Mouse (Mus musculus): ENCODE results near the gene Cyp2d26. TPM values are rescaled to one million over a fixed set of nuclear protein-coding genes. Genes with fewer than 3 reads are reported as not detected.
A peak's percentile ranks its signal among the peaks of the same experiment; 100 is the strongest.
"Not testable (repeated sequence)": the region's sequence is repeated elsewhere in the genome, so short reads cannot be mapped to it uniquely, and the experiment has no call there.

Gene Cyp2d26
- polyA plus RNA-seq, 1 experiment from 2014 or later = 169 TPM

- Histone ChIP-seq H3K9ac (ENCODE audit: low read depth, low read length) (no peak overlapping the region), H3K27ac (ENCODE audit: low read length) (no peak overlapping the region), H3K27me3 (ENCODE audit: control insufficient read depth, insufficient read depth, low read depth, low read length) (no peaks in the 10 kb centered on the region), H3K36me3 (ENCODE audit: control insufficient read depth, insufficient read depth) (no peaks in the 10 kb centered on the region), H3K4me1 (ENCODE audit: control insufficient read depth, low read depth, low read length) (no peaks in the 10 kb centered on the region), H3K9me3 (replicated peaks; ENCODE audit: control insufficient read depth, low read length) (no peaks in the 10 kb centered on the region), H3K4me2 (ENCODE audit: low read depth, low read length) (no peak overlapping the region), H3K4me3 (ENCODE audit: low read depth, low read length) (no peak overlapping the region)
- WGBS (ENCODE audit: insufficient replicate concordance) = 40% methylated on average over 1 of the region's 1 CpGs
- ATAC-seq (ENCODE audit: low read depth) = no peak
Measured at GRCm38 (mm10) chr15:82784581-82784980, 9.5 kb downstream of the Cyp2d26 start.

DNA sequence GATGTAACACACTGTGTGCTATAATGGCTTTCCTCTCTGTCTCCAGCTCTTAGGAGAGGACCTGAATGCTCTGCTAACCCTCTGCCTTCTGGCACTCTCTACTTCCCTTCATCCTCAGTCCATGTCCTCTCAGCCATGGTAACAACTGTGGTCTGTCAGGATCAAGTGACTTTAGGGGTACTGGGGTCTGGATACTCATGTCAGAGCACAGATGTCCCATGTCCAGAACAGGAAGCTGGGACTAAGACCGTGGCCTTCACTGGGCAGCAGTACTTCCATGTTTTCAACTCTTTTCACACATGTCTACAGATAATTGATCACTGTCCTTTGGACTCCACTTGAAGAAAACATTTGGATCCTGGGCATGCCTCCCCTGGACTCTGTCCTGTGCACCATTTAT lies 10.3 kb downstream of the Cyp2d26 start:
- Histone ChIP-seq H3K27me3 (ENCODE audit: control insufficient read depth, insufficient read depth, low read depth, low read length) (no peaks in the 10 kb centered on the region), H3K9me3 (replicated peaks; ENCODE audit: control insufficient read depth, low read length) (no peaks in the 10 kb centered on the region), H3K4me2 (ENCODE audit: low read depth, low read length) (no peak overlapping the region), H3K4me1 (ENCODE audit: control insufficient read depth, low read depth, low read length) (no peaks in the 10 kb centered on the region), H3K4me3 (ENCODE audit: low read depth, low read length) (no peak overlapping the region), H3K9ac (ENCODE audit: low read depth, low read length) (no peak overlapping the region), H3K27ac (ENCODE audit: low read length) (no peak overlapping the region), H3K36me3 (ENCODE audit: control insufficient read depth, insufficient read depth) (no peaks in the 10 kb centered on the region)
- WGBS (ENCODE audit: insufficient replicate concordance) = 46% methylated on average over 1 of the region's 1 CpGs
- no peak for ATAC-seq (ENCODE audit: low read depth)

GRCm38 (mm10) chr15:82777856-82778255 lies 16.2 kb downstream of the Cyp2d26 start:
- H3K4me2 ChIP-seq (ENCODE audit: low read depth, low read length); H3K27ac ChIP-seq (ENCODE audit: low read length); H3K9ac ChIP-seq (ENCODE audit: low read depth, low read length); ATAC-seq (ENCODE audit: low read depth); H3K9me3 ChIP-seq (replicated peaks; ENCODE audit: control insufficient read depth, low read length); H3K4me1 ChIP-seq (ENCODE audit: control insufficient read depth, low read depth, low read length); H3K27me3 ChIP-seq (ENCODE audit: control insufficient read depth, insufficient read depth, low read depth, low read length); H3K36me3 ChIP-seq (ENCODE audit: control insufficient read depth, insufficient read depth); H3K4me3 ChIP-seq (ENCODE audit: low read depth, low read length): not testable (repeated sequence)
- WGBS (ENCODE audit: insufficient replicate concordance) = 68% methylated on average over 5 of the region's 5 CpGs

DNA sequence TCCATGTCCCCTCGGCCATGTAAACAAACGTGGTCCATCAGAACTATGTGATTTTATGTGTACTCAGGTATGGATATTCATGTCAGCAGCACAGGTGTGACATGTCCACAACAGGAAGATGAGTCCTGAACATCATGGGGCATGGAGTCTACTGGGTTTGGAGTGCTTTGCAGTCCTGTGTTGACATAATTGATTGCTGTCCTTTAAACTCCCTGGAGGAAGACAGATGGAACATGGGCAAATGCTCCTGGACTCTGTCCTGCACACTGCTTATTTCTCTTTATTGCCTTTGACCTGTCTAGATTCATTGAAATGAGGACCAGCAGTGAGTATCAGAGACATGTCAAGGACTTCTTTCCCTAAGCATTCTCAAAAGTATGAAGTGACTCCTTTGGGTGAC lies 28.2 kb downstream of the Cyp2d26 start:
- Histone ChIP-seq H3K27ac (ENCODE audit: low read length) (no peak overlapping the region), H3K4me2 (ENCODE audit: low read depth, low read length) (no peak overlapping the region), H3K36me3 (ENCODE audit: control insufficient read depth, insufficient read depth) (no peaks in the 10 kb centered on the region), H3K9me3 (replicated peaks; ENCODE audit: control insufficient read depth, low read length) (no peaks in the 10 kb centered on the region), H3K4me3 (ENCODE audit: low read depth, low read length) (no peak overlapping the region), H3K27me3 (ENCODE audit: control insufficient read depth, insufficient read depth, low read depth, low read length) (no peaks in the 10 kb centered on the region), H3K9ac (ENCODE audit: low read depth, low read length) (no peak overlapping the region), H3K4me1 (ENCODE audit: control insufficient read depth, low read depth, low read length) (no peaks in the 10 kb centered on the region)
- ATAC-seq (ENCODE audit: low read depth) = peak; percentile 51
- 57% methylated on average over 2 of the region's 2 CpGs for WGBS (ENCODE audit: insufficient replicate concordance)

- no peak overlapping the region for H3K27ac ChIP-seq (ENCODE audit: low read length)
- no peaks in the 10 kb centered on the region for H3K9me3 ChIP-seq (replicated peaks; ENCODE audit: control insufficient read depth, low read length)
- WGBS (ENCODE audit: insufficient replicate concordance) = 57% methylated on average over 6 of the region's 6 CpGs
- no peaks in the 10 kb centered on the region for H3K27me3 ChIP-seq (ENCODE audit: control insufficient read depth, insufficient read depth, low read depth, low read length)
- no peak overlapping the region for H3K4me3 ChIP-seq (ENCODE audit: low read depth, low read length)
- ATAC-seq (ENCODE audit: low read depth) = no peak
- no peak overlapping the region for H3K4me2 ChIP-seq (ENCODE audit: low read depth, low read length)
- no peak overlapping the region for H3K9ac ChIP-seq (ENCODE audit: low read depth, low read length)
- H3K4me1 ChIP-seq (ENCODE audit: control insufficient read depth, low read depth, low read length) = no peaks in the 10 kb centered on the region
- no peaks in the 10 kb centered on the region for H3K36me3 ChIP-seq (ENCODE audit: control insufficient read depth, insufficient read depth)
Measured at GRCm38 (mm10) chr15:82764881-82765280, 29.2 kb downstream of the Cyp2d26 start.

DNA sequence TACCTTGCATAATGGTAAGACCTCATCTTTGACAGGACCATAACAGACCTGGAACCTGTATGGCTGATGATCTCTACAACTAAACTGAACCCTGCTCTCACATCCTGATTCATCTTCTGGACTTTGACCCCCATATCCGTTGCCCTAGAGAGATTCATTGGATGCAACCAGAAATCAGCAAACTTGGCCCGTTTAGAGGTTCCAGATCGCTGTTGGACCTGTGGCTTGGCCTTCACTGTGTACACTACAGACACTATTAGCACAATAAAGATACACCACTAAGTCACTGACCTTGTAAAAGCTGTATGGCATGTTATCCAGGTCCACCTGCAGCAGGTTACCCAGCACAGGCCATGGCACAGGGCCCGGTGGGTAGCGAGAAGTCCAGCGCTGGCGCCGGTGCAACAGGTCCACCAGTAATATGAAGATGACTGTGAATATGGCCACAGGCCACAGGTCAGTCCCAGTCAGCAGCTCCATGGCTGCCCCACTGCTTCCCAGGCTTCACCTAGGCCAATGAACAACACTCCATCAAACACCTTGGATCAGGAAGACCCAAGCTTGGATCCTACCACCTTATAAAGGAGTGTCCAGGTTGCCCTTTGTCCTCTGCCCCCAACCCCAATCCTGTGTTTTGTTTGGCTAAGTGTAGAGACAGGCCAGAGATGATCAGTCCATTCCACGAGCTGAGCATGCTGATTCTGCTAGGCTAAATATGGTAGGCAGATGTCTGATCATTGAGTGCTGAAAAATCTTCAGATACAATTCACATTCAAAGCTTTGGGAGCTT lies 30.3 kb downstream of the Cyp2d26 start, which contains the start of gene Cyp2d40:
Gene Cyp2d40 (minus strand): TSS at position 553 of the 790 bp plus-strand sequence.
- Histone ChIP-seq H3K4me1 (ENCODE audit: control insufficient read depth, low read depth, low read length) (no peaks in the 10 kb centered on the region), H3K27ac (ENCODE audit: low read length) (no peak within 1 kb of the TSS), H3K27me3 (ENCODE audit: control insufficient read depth, insufficient read depth, low read depth, low read length) (no peaks in the 10 kb centered on the region), H3K4me3 (ENCODE audit: low read depth, low read length) (no peak within 1 kb of the TSS), H3K9ac (ENCODE audit: low read depth, low read length) (no peak within 1 kb of the TSS), H3K36me3 (ENCODE audit: control insufficient read depth, insufficient read depth) (no peaks in the 10 kb centered on the region), H3K9me3 (replicated peaks; ENCODE audit: control insufficient read depth, low read length) (no peaks in the 10 kb centered on the region), H3K4me2 (ENCODE audit: low read depth, low read length) (no peak within 1 kb of the TSS)
- ATAC-seq (ENCODE audit: low read depth) = no peak
- 65% methylated on average over 9 of the region's 9 CpGs for WGBS (ENCODE audit: insufficient replicate concordance)

GRCm38 (mm10) chr15:82748141-82748540 lies 46.0 kb downstream of the Cyp2d26 start:
- H3K36me3 ChIP-seq (ENCODE audit: control insufficient read depth, insufficient read depth) = no peaks in the 10 kb centered on the region
- no peak overlapping the region for H3K9ac ChIP-seq (ENCODE audit: low read depth, low read length)
- no peaks in the 10 kb centered on the region for H3K27me3 ChIP-seq (ENCODE audit: control insufficient read depth, insufficient read depth, low read depth, low read length)
- no peak overlapping the region for H3K27ac ChIP-seq (ENCODE audit: low read length)
- no peaks in the 10 kb centered on the region for H3K9me3 ChIP-seq (replicated peaks; ENCODE audit: control insufficient read depth, low read length)
- no peak overlapping the region for H3K4me3 ChIP-seq (ENCODE audit: low read depth, low read length)
- H3K4me1 ChIP-seq (ENCODE audit: control insufficient read depth, low read depth, low read length) = no peaks in the 10 kb centered on the region
- WGBS (ENCODE audit: insufficient replicate concordance) = 24% methylated on average over 1 of the region's 1 CpGs
- no peak for ATAC-seq (ENCODE audit: low read depth)
- no peak overlapping the region for H3K4me2 ChIP-seq (ENCODE audit: low read depth, low read length)

DNA sequence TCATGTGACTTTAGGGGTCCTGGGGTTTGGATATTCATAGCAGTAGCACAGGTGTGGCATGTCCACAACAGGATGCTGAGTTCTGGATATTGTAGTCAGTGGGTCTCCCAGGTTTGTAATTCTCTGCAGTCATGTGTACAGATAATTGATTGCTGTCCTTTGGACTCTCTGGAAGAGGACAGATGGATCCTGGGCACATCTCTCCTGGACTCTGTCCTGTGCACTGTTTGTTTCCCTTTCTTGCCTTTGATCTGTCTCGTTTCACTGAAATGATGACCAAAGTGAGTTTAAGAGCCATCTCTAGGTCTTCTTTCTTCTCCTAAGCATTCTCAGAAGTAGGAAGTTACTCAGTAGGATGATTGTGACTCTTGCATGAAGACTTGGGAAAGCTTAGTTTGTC lies 46.6 kb downstream of the Cyp2d26 start:
- WGBS (ENCODE audit: insufficient replicate concordance) = 17% methylated on average over 1 of the region's 1 CpGs
- Histone ChIP-seq H3K27me3 (ENCODE audit: control insufficient read depth, insufficient read depth, low read depth, low read length) (no peaks in the 10 kb centered on the region), H3K4me1 (ENCODE audit: control insufficient read depth, low read depth, low read length) (no peaks in the 10 kb centered on the region), H3K4me2 (ENCODE audit: low read depth, low read length) (no peak overlapping the region), H3K9ac (ENCODE audit: low read depth, low read length) (no peak overlapping the region), H3K4me3 (ENCODE audit: low read depth, low read length) (no peak overlapping the region), H3K36me3 (ENCODE audit: control insufficient read depth, insufficient read depth) (no peaks in the 10 kb centered on the region), H3K27ac (ENCODE audit: low read length) (no peak overlapping the region), H3K9me3 (replicated peaks; ENCODE audit: control insufficient read depth, low read length) (no peaks in the 10 kb centered on the region)
- ATAC-seq (ENCODE audit: low read depth) = peak; percentile 50; the same call in 1 of the 2 replicates
